Mouse (Mus musculus): ENCODE data around the gene Tmx2. TPM values are rescaled to one million over a fixed set of nuclear protein-coding genes. Genes with fewer than 3 reads are reported as not detected.
A peak's percentile ranks its signal among the peaks of the same experiment; 100 is the strongest.

Tmx2 gene
- polyA plus RNA-seq, 1 experiment: 86.0 TPM

DNA sequence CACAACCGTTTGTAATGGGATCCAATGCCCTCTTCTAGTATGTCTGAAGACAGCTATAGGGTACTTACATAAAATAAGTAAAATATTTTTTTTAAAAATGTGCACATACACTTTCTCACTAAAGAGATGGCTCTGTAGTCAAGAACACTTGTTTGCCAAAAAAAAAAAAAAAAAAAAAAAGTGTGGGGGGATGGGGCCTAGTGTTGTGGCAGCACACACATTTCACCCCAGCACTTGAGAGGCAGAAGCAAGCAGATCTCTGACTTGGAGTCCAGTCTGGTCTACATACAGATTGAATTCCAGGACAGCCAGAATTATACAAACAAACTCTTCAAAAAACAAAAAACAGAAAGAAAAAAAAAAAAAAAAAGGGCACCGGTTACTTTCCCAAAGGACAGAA is 41.8 kb upstream of the Tmx2 start:
- H3K36me3 ChIP-seq (ENCODE audit: control insufficient read depth, insufficient read depth, low read length): peaks cover 2% of the 10 kb centered on the region; the same call in 1 of the 2 replicates
- peaks cover 2% of the 10 kb centered on the region; the same call in 1 of the 2 replicates for H3K4me1 ChIP-seq (ENCODE audit: control insufficient read depth, insufficient read depth, low read length)
- TF ChIP-seq CTCF (IDR thresholded peaks at IDR 0.05; ENCODE audit: control insufficient read depth, insufficient read depth, insufficient replicate concordance, low read depth, low read length): no peak
- TF ChIP-seq POLR2A (IDR thresholded peaks at IDR 0.05; ENCODE audit: control insufficient read depth, low read depth, low read length): no peak
- no peak overlapping the region for H3K4me3 ChIP-seq (ENCODE audit: control insufficient read depth, low read depth, low read length)
- H3K27me3 ChIP-seq (ENCODE audit: control insufficient read depth, insufficient read depth, low read length): no peaks in the 10 kb centered on the region
- no peak overlapping the region for H3K27ac ChIP-seq (ENCODE audit: control insufficient read depth, insufficient read depth, low read depth, low read length)

DNA sequence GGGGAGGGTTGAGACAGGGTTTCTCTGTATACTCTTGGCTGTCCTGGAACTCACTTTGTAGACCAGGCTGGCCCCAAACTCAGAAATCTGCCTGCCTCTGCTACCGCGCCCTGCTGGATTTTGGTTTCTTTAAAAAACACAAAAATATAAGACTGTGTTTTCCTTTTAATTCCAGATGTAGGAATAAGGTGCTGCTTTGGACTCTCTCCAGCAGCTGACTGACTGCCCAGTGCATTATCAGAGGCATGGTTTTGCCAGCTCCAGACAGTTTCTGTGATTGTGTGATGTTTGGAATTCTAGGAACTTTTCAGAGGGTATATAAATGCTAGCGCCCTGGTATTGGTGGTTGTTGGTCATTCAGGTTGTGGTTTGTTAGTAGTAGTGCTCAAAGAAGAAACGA is 38.4 kb upstream of the Tmx2 start:
- TF ChIP-seq CTCF (IDR thresholded peaks at IDR 0.05; ENCODE audit: control insufficient read depth, insufficient read depth, insufficient replicate concordance, low read depth, low read length): no peak
- no peak for TF ChIP-seq POLR2A (IDR thresholded peaks at IDR 0.05; ENCODE audit: control insufficient read depth, low read depth, low read length)
- H3K27ac ChIP-seq (ENCODE audit: control insufficient read depth, insufficient read depth, low read depth, low read length): no peak overlapping the region
- H3K36me3 ChIP-seq (ENCODE audit: control insufficient read depth, insufficient read depth, low read length): no peaks in the 10 kb centered on the region
- no peaks in the 10 kb centered on the region for H3K27me3 ChIP-seq (ENCODE audit: control insufficient read depth, insufficient read depth, low read length)
- peaks cover 2% of the 10 kb centered on the region; the same call in 1 of the 2 replicates for H3K4me1 ChIP-seq (ENCODE audit: control insufficient read depth, insufficient read depth, low read length)
- peak overlapping the region; percentile 73 for H3K4me3 ChIP-seq (ENCODE audit: control insufficient read depth, low read depth, low read length)

DNA sequence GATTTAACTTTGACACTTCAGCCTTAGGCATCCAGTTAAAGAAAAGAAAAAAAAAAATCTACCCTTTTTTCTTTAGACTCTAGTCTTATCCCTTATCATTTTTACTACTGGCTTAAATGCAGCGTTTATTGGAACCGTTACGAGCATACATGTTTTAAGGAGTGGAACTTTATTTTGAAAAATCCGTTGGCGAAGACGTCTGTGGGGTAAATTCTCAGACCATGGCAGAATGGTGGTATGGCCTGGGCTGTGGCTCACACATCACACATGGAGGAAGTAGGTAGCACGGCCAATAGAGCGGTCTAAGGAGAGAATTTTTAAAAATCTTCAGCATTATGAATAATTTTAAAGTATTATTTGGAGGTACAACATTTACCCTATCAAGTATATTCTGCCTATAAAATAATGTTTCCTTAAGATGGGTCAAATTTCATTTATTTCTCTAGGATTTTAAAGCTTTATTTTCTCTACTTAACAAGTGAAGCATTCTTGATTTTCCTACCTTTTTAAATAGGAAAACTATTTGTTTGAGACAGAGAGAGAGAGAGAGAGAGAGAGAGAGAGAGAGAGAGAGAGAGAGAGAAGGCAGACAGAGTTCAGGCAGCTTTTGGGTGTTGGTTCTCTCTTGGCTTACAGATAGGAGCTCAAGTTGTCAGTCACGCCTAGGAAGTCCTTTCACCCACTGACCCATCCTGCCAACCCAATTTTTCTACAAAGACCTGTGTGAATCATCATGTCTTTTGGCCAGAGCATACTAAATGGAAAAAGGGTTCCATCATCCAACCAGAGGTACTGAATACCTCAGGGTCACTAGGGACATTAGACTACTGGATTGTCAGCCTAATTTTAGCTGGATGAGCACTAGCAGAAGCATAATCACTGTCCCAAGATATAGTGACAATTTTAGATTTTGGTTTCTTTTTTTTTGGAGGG is 37.7 kb upstream of the Tmx2 start:
- H3K4me3 ChIP-seq (ENCODE audit: control insufficient read depth, low read depth, low read length): peak overlapping the region; percentile 86
- peaks cover 2% of the 10 kb centered on the region; the same call in 1 of the 2 replicates for H3K4me1 ChIP-seq (ENCODE audit: control insufficient read depth, insufficient read depth, low read length)
- TF ChIP-seq POLR2A (IDR thresholded peaks at IDR 0.05; ENCODE audit: control insufficient read depth, low read depth, low read length): no peak
- no peak for TF ChIP-seq CTCF (IDR thresholded peaks at IDR 0.05; ENCODE audit: control insufficient read depth, insufficient read depth, insufficient replicate concordance, low read depth, low read length)
- H3K27me3 ChIP-seq (ENCODE audit: control insufficient read depth, insufficient read depth, low read length): no peaks in the 10 kb centered on the region
- peak overlapping the region; percentile 99 for H3K27ac ChIP-seq (ENCODE audit: control insufficient read depth, insufficient read depth, low read depth, low read length)
- H3K36me3 ChIP-seq (ENCODE audit: control insufficient read depth, insufficient read depth, low read length): no peaks in the 10 kb centered on the region

DNA sequence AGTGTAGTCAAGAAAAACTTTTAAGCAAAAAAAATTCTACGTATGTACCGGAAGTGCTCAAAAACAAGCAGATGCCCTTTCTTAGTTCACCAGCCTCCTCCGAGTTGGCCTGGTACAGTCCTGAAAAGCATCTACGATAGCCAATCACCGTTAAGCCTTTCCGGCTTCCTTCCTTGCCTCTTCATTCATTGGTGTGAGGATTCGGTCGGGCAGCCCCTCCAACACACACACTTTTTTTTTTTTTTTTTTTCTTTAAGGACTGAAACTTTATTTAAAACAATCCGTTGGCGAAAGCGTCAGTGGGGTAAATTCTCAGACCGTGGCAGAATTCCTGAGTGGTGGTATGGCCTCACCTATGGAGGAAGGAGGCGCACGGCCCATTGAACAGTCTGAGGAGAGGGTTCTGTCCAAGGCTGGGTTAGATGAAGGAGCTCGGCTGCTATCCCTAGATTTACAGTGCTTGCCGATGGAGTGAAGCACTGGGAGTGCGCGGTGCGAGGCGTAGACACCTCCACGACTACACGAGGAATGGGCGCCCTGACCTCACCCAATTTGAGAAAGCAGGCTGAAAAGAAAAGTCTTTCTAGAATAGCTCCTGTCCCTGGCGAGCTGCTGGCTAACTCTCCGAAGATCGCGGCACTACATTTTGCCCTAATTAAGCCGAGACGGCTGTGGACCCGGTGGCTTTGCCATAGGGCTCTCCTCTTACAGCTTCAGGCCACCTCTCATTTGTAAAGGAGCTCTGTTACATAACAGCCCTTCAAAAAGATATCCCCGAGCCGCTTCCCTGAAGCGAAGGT is 36.8 kb upstream of the Tmx2 start:
- Histone ChIP-seq H3K27me3 (ENCODE audit: control insufficient read depth, insufficient read depth, low read length) (no peaks in the 10 kb centered on the region), H3K4me1 (ENCODE audit: control insufficient read depth, insufficient read depth, low read length) (peaks cover 2% of the 10 kb centered on the region; the same call in 1 of the 2 replicates), H3K36me3 (ENCODE audit: control insufficient read depth, insufficient read depth, low read length) (no peaks in the 10 kb centered on the region), H3K27ac (ENCODE audit: control insufficient read depth, insufficient read depth, low read depth, low read length) (peak overlapping the region; percentile 99), H3K4me3 (ENCODE audit: control insufficient read depth, low read depth, low read length) (peak overlapping the region; percentile 86)
- no peak for TF ChIP-seq CTCF (IDR thresholded peaks at IDR 0.05; ENCODE audit: control insufficient read depth, insufficient read depth, insufficient replicate concordance, low read depth, low read length)
- 0 out of 2 replicates have a peak, but pooled peaks have one; percentile 43 for TF ChIP-seq POLR2A (IDR thresholded peaks at IDR 0.05; ENCODE audit: control insufficient read depth, low read depth, low read length)

DNA sequence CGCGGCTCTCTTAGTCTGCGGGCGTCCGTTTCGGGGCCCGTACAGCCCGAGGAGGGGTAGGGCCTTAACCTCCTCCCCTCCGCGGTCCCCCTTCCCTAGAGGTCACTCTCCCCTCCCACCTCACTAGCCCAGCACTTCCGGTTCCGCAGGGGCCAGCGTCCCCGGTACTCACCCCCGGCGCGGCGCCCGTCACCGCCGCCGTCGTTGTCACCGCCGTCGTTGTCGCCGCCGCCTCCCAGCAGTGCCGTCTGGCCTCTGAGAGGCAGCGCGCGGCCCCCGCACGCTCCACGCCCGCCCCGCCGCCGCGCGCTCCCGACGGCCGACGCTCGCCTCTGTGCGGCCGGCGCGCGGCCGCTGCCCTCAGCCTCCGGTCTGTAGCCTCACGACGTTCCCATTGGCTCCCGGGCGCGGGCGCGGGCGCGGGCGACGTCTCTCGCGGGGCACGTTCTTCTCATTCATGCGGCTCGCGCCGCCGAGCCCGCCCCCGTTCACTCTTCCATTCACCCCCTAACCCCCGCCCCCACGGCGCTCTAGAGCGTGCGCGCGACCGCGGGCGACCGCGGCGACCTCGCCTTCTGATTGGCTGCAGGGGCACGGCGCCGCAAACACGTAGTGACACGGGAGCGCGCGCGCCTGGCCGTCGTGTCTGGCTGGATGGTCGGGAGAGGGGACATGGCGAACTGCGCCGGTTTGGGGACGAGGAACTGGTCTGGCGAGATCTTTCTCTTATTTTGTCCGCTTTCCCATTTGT is 36.0 kb upstream of the Tmx2 start, which contains the start of gene Zdhhc5:
Gene Zdhhc5 (minus strand): TSS at position 370 of the 751 bp plus-strand sequence.
- peak within 1 kb of the TSS; percentile 99 for H3K27ac ChIP-seq (ENCODE audit: control insufficient read depth, insufficient read depth, low read depth, low read length)
- TF ChIP-seq POLR2A (IDR thresholded peaks at IDR 0.05; ENCODE audit: control insufficient read depth, low read depth, low read length) (peak; percentile 83), CTCF (IDR thresholded peaks at IDR 0.05; ENCODE audit: control insufficient read depth, insufficient read depth, insufficient replicate concordance, low read depth, low read length) (no peak)
- peak within 1 kb of the TSS; percentile 86 for H3K4me3 ChIP-seq (ENCODE audit: control insufficient read depth, low read depth, low read length)

DNA sequence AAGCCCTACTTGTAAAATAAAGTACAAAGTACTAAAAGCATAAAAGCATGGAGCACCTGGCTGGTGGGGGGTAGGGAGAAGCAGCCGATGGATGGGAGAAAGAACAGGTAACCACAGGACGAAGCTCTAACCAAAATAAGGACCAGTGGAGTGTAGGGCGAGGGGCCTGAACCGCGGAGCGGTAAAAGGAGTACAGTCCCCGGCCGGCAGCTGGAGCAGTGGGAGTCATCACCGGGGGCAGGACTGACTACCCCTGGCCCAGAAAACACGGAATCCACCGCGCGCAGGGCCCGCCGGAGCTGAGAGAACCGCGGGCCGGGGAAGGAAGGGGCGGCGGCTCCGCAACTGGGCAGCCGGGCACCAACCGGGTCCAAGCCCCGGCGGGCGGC is 35.5 kb upstream of the Tmx2 start:
- H3K27me3 ChIP-seq (ENCODE audit: control insufficient read depth, insufficient read depth, low read length): no peaks in the 10 kb centered on the region
- peaks cover 3% of the 10 kb centered on the region for H3K36me3 ChIP-seq (ENCODE audit: control insufficient read depth, insufficient read depth, low read length)
- TF ChIP-seq CTCF (IDR thresholded peaks at IDR 0.05; ENCODE audit: control insufficient read depth, insufficient read depth, insufficient replicate concordance, low read depth, low read length) (no peak), POLR2A (IDR thresholded peaks at IDR 0.05; ENCODE audit: control insufficient read depth, low read depth, low read length) (no peak)
- H3K27ac ChIP-seq (ENCODE audit: control insufficient read depth, insufficient read depth, low read depth, low read length): peak overlapping the region; percentile 97
- peak overlapping the region; percentile 86 for H3K4me3 ChIP-seq (ENCODE audit: control insufficient read depth, low read depth, low read length)
- H3K4me1 ChIP-seq (ENCODE audit: control insufficient read depth, insufficient read depth, low read length): peaks cover 2% of the 10 kb centered on the region; the same call in 1 of the 2 replicates

More for the DNA sequence above, 36.0 kb upstream of the Tmx2 start, which contains the start of gene Zdhhc5:
- Histone ChIP-seq H3K4me1 (ENCODE audit: control insufficient read depth, insufficient read depth, low read length) (peaks cover 2% of the 10 kb centered on the region; the same call in 1 of the 2 replicates), H3K27me3 (ENCODE audit: control insufficient read depth, insufficient read depth, low read length) (no peaks in the 10 kb centered on the region), H3K36me3 (ENCODE audit: control insufficient read depth, insufficient read depth, low read length) (peaks cover 3% of the 10 kb centered on the region)

Measured in testis, adult 2 months (tissue).